Mouse (Mus musculus) gastrocnemius, adult 2 months (tissue): ENCODE measurements at regions not wholly inside any gene's neighbourhood (a gene's known extent, or its start where the extent isn't known, plus 50 kb on each side); places are given as distances from the start of the nearest gene placed in this dataset.
A peak's percentile ranks its signal among the peaks of the same experiment; 100 is the strongest.

Experiments used
- DNase-seq: peaks from one replicate; pipeline ENCODE4 v3.0.0; 2022
- H3K27ac ChIP-seq: fragments of 200-600 bp; 2 replicates; pipeline ENCODE4 v1.8.1; 2022; ENCODE audit warnings: mild to moderate bottlenecking
- H3K4me3 ChIP-seq: fragments of 200-600 bp; 2 replicates; pipeline ENCODE4 v1.8.1; 2022; ENCODE audit warnings: mild to moderate bottlenecking, moderate library complexity
- CTCF ChIP-seq: fragments of 200-600 bp; IDR thresholded peaks from 2 replicates; pipeline ENCODE4 v1.8.1; 2022; ENCODE audit warnings: antibody characterized with exemption, mild to moderate bottlenecking, moderate library complexity
- intact Hi-C: fragments of 180-260 bp; cut with DNase I; formaldehyde crosslinking; loops from one replicate; pipeline ENCODE4 v1.15.1; 2025

GRCm38 (mm10) chr9:35341386-35341785 is 73.7 kb downstream of the Rpusd4 start:
- no peak for TF ChIP-seq CTCF
- intact Hi-C loops, result no loop called here
- DNase-seq, result no peak
- H3K27ac ChIP-seq, result peak overlapping the region; percentile 68
- H3K4me3 ChIP-seq, result no peak overlapping the region

- Histone ChIP-seq H3K4me3 (no peak overlapping the region), H3K27ac (peak overlapping the region; percentile 68)
- peak; percentile 72 for DNase-seq
- intact Hi-C loops, result no loop called here
- no peak for TF ChIP-seq CTCF
Measured at GRCm38 (mm10) chr9:35342436-35342835, 74.8 kb downstream of the Rpusd4 start.

GRCm38 (mm10) chr9:35343336-35343735 is 75.7 kb downstream of the Rpusd4 start:
- DNase-seq, result no peak
- TF ChIP-seq CTCF, result no peak
- intact Hi-C loops, result no loop called here
- no peak overlapping the region for H3K4me3 ChIP-seq
- peak overlapping the region; percentile 62 for H3K27ac ChIP-seq

GRCm38 (mm10) chr9:35344374-35344773 is 76.6 kb upstream of the Cdon start:
- intact Hi-C loops, result no loop called here
- no peak overlapping the region for H3K4me3 ChIP-seq
- DNase-seq, result no peak
- no peak overlapping the region for H3K27ac ChIP-seq
- TF ChIP-seq CTCF, result no peak

GRCm38 (mm10) chr9:35346378-35346777 is 74.5 kb upstream of the Cdon start:
- no peak for DNase-seq
- Histone ChIP-seq H3K4me3 (no peak overlapping the region), H3K27ac (no peak overlapping the region)
- TF ChIP-seq CTCF, result no peak
- intact Hi-C loops, result no loop called here

GRCm38 (mm10) chr9:35350046-35350552 is 70.8 kb upstream of the Cdon start:
- intact Hi-C loops, result no loop called here
- TF ChIP-seq CTCF, result no peak
- Histone ChIP-seq H3K27ac (no peak overlapping the region), H3K4me3 (no peak overlapping the region)
- no peak for DNase-seq

GRCm38 (mm10) chr9:35351576-35351975 is 69.4 kb upstream of the Cdon start:
- H3K4me3 ChIP-seq, result no peak overlapping the region
- DNase-seq, result no peak
- intact Hi-C loops, result no loop called here
- no peak for TF ChIP-seq CTCF
- no peak overlapping the region for H3K27ac ChIP-seq

GRCm38 (mm10) chr9:35354652-35355130 is 66.2 kb upstream of the Cdon start:
- intact Hi-C loops, result no loop called here
- Histone ChIP-seq H3K4me3 (no peak overlapping the region), H3K27ac (no peak overlapping the region)
- no peak for TF ChIP-seq CTCF
- DNase-seq, result no peak

GRCm38 (mm10) chr9:35359699-35360098 is 61.2 kb upstream of the Cdon start:
- Histone ChIP-seq H3K27ac (peak overlapping the region; percentile 82), H3K4me3 (no peak overlapping the region)
- no peak for DNase-seq
- intact Hi-C loops, result no loop called here
- no peak for TF ChIP-seq CTCF

- H3K4me3 ChIP-seq, result no peak overlapping the region
- H3K27ac ChIP-seq, result peak overlapping the region; percentile 82
- no peak for TF ChIP-seq CTCF
- peak; percentile 62 for DNase-seq
- intact Hi-C loops, result no loop called here
Measured at GRCm38 (mm10) chr9:35360139-35361100, 60.5 kb upstream of the Cdon start.

GRCm38 (mm10) chr9:35361432-35361831 is 59.5 kb upstream of the Cdon start:
- DNase-seq, result peak; percentile 61
- H3K4me3 ChIP-seq, result no peak overlapping the region
- intact Hi-C loops, result no loop called here
- peak overlapping the region; percentile 82 for H3K27ac ChIP-seq
- no peak for TF ChIP-seq CTCF

GRCm38 (mm10) chr9:35362276-35362675 is 58.7 kb upstream of the Cdon start:
- intact Hi-C loops, result no loop called here
- DNase-seq, result peak; percentile 83
- no peak overlapping the region for H3K4me3 ChIP-seq
- no peak for TF ChIP-seq CTCF
- peak overlapping the region; percentile 82 for H3K27ac ChIP-seq

- intact Hi-C loops, result no loop called here
- H3K4me3 ChIP-seq, result no peak overlapping the region
- DNase-seq, result peak; percentile 52
- TF ChIP-seq CTCF, result no peak
- H3K27ac ChIP-seq, result peak overlapping the region; percentile 53
Measured at GRCm38 (mm10) chr9:35363079-35363478, 57.8 kb upstream of the Cdon start.

GRCm38 (mm10) chr9:35363936-35364335 is 57.0 kb upstream of the Cdon start:
- no peak for TF ChIP-seq CTCF
- peak overlapping the region; percentile 53 for H3K27ac ChIP-seq
- intact Hi-C loops, result no loop called here
- DNase-seq, result no peak
- no peak overlapping the region for H3K4me3 ChIP-seq
